Mouse (Mus musculus): ENCODE data around the gene Pabpc1l. TPM values are rescaled to one million over a fixed set of nuclear protein-coding genes. Genes with fewer than 3 reads are reported as not detected.
"Not testable (repeated sequence)": the region's sequence is repeated elsewhere in the genome, so short reads cannot be mapped to it uniquely, and the experiment has no call there.

The Pabpc1l gene
- polyA plus RNA-seq, 1 experiment from 2014 or later, result 2.4 TPM

DNA sequence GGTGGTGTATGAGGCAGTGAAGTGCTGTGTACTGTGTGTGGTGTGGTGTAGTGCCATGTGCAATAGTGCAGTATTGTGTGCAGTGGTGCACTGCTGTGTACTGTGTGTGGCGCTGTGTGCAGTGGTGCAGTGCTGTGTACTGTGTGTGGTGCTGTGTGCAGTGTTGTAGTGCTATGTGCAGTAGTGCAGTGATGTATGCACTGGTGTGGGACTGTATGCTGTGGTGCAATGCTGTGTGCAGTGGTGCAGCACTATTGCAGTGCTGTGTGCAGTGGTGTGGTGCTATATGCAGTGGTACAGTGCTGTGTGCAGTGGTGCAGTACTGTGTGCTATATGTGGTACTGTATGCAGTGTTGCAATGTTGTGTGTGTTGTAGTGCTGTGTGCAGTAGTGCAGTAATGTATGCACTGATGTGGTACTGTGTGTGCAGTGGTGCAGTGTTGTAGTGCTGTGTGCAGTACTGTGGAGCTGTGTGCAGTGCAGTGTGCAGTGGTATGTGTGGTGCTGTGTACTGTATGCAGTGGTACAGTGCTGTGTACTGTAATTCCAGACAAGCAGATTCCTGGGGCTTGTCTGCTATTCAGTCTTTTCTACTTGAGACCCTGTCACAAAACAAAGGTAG, 13.3 kb downstream of the Pabpc1l start:
- Histone ChIP-seq H3K27ac (no peak overlapping the region), H3K9me3 (replicated peaks) (no peaks in the 10 kb centered on the region), H3K27me3 (no peaks in the 10 kb centered on the region), H3K4me1 (peaks cover 5% of the 10 kb centered on the region; the same call in 1 of the 2 replicates), H3K4me3 (replicated peaks) (no peak overlapping the region), H3K9ac (no peak overlapping the region), H3K36me3 (no peaks in the 10 kb centered on the region), H3K4me2 (no peak overlapping the region)
- 88% methylated on average over 1 of the region's 1 CpGs for WGBS
- ATAC-seq (replicated peaks; ENCODE audit: low FRiP score), result 0 out of 2 replicates have a peak, but pooled peaks have one; percentile 44

GRCm38 (mm10) chr2:164040949-164041348, 15.7 kb downstream of the Pabpc1l start:
- Histone ChIP-seq H3K9ac (no peak overlapping the region), H3K4me3 (replicated peaks) (no peak overlapping the region), H3K27me3 (no peaks in the 10 kb centered on the region), H3K4me2 (no peak overlapping the region), H3K4me1 (peaks cover 5% of the 10 kb centered on the region; the same call in 1 of the 2 replicates), H3K27ac (no peak overlapping the region), H3K9me3 (replicated peaks) (no peaks in the 10 kb centered on the region), H3K36me3 (no peaks in the 10 kb centered on the region)
- 85% methylated on average over 6 of the region's 6 CpGs for WGBS
- ATAC-seq (replicated peaks; ENCODE audit: low FRiP score), result no peak

GRCm38 (mm10) chr2:164041523-164041922, 16.3 kb downstream of the Pabpc1l start:
- Histone ChIP-seq H3K27ac (no peak overlapping the region), H3K9ac (no peak overlapping the region), H3K36me3 (no peaks in the 10 kb centered on the region), H3K4me3 (replicated peaks) (no peak overlapping the region), H3K9me3 (replicated peaks) (no peaks in the 10 kb centered on the region), H3K4me2 (no peak overlapping the region), H3K27me3 (no peaks in the 10 kb centered on the region), H3K4me1 (peaks cover 4% of the 10 kb centered on the region; the same call in 1 of the 2 replicates)
- WGBS, result 81% methylated on average over 2 of the region's 2 CpGs
- no peak for ATAC-seq (replicated peaks; ENCODE audit: low FRiP score)

DNA sequence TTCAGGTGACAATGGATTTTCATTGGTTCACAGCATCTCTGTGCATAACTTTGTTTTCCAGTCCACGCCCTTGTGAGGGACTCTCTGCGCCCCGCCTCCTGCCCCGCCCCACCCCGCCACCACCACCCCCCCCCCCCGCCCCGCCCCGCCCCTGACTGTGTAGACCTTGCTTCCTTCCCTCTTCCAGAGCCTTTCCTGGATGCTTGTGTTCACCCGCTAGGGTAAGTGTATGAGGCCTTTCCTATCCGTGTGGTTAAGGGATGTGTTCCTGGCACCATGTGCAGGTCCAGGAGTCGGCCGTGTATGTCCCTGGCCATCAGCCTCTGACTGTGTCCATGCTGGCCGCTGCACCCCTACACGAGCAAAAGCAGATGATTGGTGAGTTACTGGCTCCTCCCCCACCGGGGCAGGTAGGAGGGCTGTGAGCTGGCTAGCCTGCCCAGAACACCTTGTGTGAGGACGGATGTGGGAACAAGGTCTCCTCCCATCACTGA, 22.0 kb downstream of the Pabpc1l start:
- peaks cover 9% of the 10 kb centered on the region; the same call in 1 of the 2 replicates for H3K4me1 ChIP-seq
- no peak overlapping the region for H3K9ac ChIP-seq
- H3K9me3 ChIP-seq (replicated peaks), result no peaks in the 10 kb centered on the region
- no peaks in the 10 kb centered on the region for H3K27me3 ChIP-seq
- H3K36me3 ChIP-seq, result peaks cover 18% of the 10 kb centered on the region
- ATAC-seq (replicated peaks; ENCODE audit: low FRiP score), result peak; percentile 84
- H3K27ac ChIP-seq, result 0 out of 2 replicates have a peak overlapping the region, but pooled peaks have one; percentile 37
- 2% methylated on average over 16 of the region's 16 CpGs for WGBS
- peak overlapping the region; percentile 39 for H3K4me3 ChIP-seq (replicated peaks)
- peak overlapping the region; percentile 62 for H3K4me2 ChIP-seq

DNA sequence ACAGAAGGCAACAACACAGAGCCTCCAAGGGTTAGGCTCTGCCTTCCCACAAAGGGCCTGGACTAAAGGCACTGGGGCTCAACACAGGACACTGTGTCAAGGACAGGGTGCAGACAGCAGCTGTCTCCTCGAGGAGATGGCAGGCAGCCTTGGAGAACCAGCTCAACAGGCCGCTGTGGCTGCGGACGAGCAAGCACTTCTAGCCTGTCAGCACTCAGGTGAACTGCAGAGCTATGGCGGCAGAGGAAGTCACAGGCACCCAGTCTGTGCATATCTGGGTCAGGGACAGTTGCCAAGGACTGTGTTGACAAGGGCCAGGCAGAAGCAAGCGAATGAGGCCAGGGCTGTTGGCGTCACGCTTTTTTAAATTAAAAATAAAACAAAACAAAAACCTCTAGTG, 28.5 kb downstream of the Pabpc1l start:
- Histone ChIP-seq H3K4me3 (replicated peaks) (no peak overlapping the region), H3K27me3 (no peaks in the 10 kb centered on the region), H3K4me2 (no peak overlapping the region), H3K27ac (no peak overlapping the region), H3K9ac (no peak overlapping the region), H3K9me3 (replicated peaks) (no peaks in the 10 kb centered on the region), H3K4me1 (no peaks in the 10 kb centered on the region), H3K36me3 (peaks cover 78% of the 10 kb centered on the region)
- WGBS, result 89% methylated on average over 8 of the region's 8 CpGs
- ATAC-seq (replicated peaks; ENCODE audit: low FRiP score), result no peak

DNA sequence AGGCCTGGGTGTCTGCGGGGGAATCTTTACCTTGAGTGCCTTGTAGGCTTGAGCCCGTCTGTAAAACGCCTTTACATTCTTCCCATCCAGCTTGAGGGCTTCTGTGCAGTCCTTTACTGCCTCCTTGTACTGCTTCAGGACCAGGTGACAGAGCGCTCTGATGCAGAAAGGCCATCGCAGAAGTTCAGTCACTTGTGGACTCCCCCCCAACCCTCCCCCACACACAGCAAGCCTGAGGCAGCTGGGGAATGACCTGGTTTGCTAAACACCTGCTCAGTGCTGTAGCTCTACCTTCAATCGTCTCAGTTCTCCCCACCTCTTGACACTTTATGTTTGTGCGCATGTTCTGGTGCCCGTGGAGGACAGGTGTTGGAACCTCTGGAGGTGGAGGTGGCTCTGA, 29.4 kb downstream of the Pabpc1l start:
- H3K27me3 ChIP-seq, result no peaks in the 10 kb centered on the region
- H3K9me3 ChIP-seq (replicated peaks), result no peaks in the 10 kb centered on the region
- 82% methylated on average over 8 of the region's 8 CpGs for WGBS
- peaks cover 87% of the 10 kb centered on the region for H3K36me3 ChIP-seq
- no peak overlapping the region for H3K4me2 ChIP-seq
- no peak overlapping the region for H3K27ac ChIP-seq
- H3K4me1 ChIP-seq, result peaks cover 4% of the 10 kb centered on the region; the same call in 1 of the 2 replicates
- ATAC-seq (replicated peaks; ENCODE audit: low FRiP score), result no peak
- no peak overlapping the region for H3K9ac ChIP-seq
- no peak overlapping the region for H3K4me3 ChIP-seq (replicated peaks)

GRCm38 (mm10) chr2:164059634-164060235, 34.5 kb downstream of the Pabpc1l start:
- H3K27ac ChIP-seq, result peak overlapping the region; percentile 71; the same call in 1 of the 2 replicates
- H3K36me3 ChIP-seq, result peaks cover 93% of the 10 kb centered on the region
- no peaks in the 10 kb centered on the region for H3K9me3 ChIP-seq (replicated peaks)
- peak; percentile 78 for ATAC-seq (replicated peaks; ENCODE audit: low FRiP score)
- 72% methylated on average over 8 of the region's 8 CpGs for WGBS
- peaks cover 10% of the 10 kb centered on the region; the same call in 1 of the 2 replicates for H3K4me1 ChIP-seq
- H3K4me2 ChIP-seq, result no peak overlapping the region
- H3K9ac ChIP-seq, result no peak overlapping the region
- no peaks in the 10 kb centered on the region for H3K27me3 ChIP-seq
- H3K4me3 ChIP-seq (replicated peaks), result no peak overlapping the region

DNA sequence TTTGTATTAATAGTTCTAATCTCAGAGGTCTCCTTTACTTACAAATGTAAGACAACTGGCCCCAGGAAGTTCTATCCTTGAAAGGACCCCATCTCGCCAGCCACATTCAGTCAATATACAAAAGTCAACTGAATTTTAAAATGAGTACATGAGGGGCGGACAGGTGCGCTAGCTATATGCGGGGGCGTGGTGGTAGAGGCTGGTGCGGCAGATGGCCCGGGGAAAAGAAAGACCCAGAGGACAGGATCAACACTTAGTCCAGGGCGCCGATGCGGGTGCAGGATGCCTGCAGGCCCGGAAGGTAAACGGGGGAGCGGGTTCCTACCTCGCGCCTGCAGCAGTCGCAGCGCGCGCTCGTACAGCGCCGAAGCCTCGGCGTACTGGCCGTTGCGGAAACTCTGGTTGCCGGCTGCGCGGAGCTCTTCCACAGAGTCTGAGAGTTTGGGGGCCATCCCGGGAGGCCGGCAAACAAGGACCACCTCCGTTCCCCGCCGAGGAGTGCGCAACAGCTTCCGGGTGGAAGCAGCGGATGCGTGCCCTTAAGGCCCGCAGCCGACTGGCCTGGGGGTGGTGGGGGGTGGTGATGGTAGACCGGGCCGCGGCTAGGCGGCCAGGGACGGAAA, 45.0 kb downstream of the Pabpc1l start, which contains the start of gene Stk4:
TSS of gene Stk4 (plus strand) at position 181 of the 623 bp plus-strand sequence.
- Histone ChIP-seq H3K36me3 (peaks cover 16% of the 10 kb centered on the region), H3K4me3 (replicated peaks) (peak within 1 kb of the TSS; percentile 95), H3K27me3 (no peaks in the 10 kb centered on the region), H3K9ac (peak within 1 kb of the TSS; percentile 82), H3K27ac (peak within 1 kb of the TSS; percentile 90), H3K4me1 (peaks cover 45% of the 10 kb centered on the region), H3K4me2 (peak within 1 kb of the TSS; percentile 91), H3K9me3 (replicated peaks) (no peaks in the 10 kb centered on the region)
- 1% methylated on average over 45 of the region's 45 CpGs for WGBS
- peak; percentile 23 for ATAC-seq (replicated peaks; ENCODE audit: low FRiP score)

GRCm38 (mm10) chr2:164070765-164071436, 45.7 kb downstream of the Pabpc1l start, which contains the start of gene Tomm34:
Gene Tomm34 (minus strand): TSS chr2:164071169.
- Histone ChIP-seq H3K4me1 (peaks cover 49% of the 10 kb centered on the region), H3K27ac (peak within 1 kb of the TSS; percentile 90), H3K27me3 (no peaks in the 10 kb centered on the region), H3K9me3 (replicated peaks) (no peaks in the 10 kb centered on the region), H3K36me3 (peaks cover 9% of the 10 kb centered on the region), H3K9ac (peak within 1 kb of the TSS; percentile 82), H3K4me2 (peak within 1 kb of the TSS; percentile 91), H3K4me3 (replicated peaks) (peak within 1 kb of the TSS; percentile 95)
- WGBS, result 1% methylated on average over 55 of the region's 55 CpGs
- peak; percentile 97 for ATAC-seq (replicated peaks; ENCODE audit: low FRiP score)

- not testable (repeated sequence) for H3K9me3 ChIP-seq (replicated peaks); H3K27me3 ChIP-seq; H3K9ac ChIP-seq; H3K36me3 ChIP-seq
- Histone ChIP-seq H3K4me2 (peak overlapping the region; percentile 91), H3K27ac (peak overlapping the region; percentile 90), H3K4me1 (peaks cover 54% of the 10 kb centered on the region), H3K4me3 (replicated peaks) (peak overlapping the region; percentile 95)
- 72% methylated on average over 11 of the region's 11 CpGs for WGBS
- peak; percentile 1; the same call in 1 of the 2 replicates for ATAC-seq (replicated peaks; ENCODE audit: low FRiP score)
Measured at GRCm38 (mm10) chr2:164071437-164071820, 46.2 kb downstream of the Pabpc1l start.

DNA sequence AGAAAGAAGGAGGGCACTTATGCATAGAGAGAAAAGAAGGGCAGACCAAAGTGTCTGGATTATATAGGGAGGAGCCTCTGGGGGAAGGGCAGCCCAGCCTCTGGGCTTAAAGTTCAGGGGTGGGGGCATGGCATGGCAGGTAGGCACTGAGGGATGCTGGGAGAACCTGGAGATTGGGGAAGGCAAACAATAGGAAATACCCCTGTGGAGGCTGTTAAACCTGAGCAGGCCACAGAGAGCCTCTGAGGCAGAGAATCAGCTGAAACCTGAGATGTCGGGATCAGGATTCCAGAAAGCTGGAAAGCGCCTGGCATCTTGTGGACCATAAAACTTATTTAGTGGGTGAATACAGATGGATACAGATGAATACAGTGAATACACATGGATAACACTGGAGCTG, 46.9 kb downstream of the Pabpc1l start:
- no peak overlapping the region for H3K9ac ChIP-seq
- H3K36me3 ChIP-seq, result no peaks in the 10 kb centered on the region; the same call in 1 of the 2 replicates
- H3K27me3 ChIP-seq, result no peaks in the 10 kb centered on the region
- no peak for ATAC-seq (replicated peaks; ENCODE audit: low FRiP score)
- no peak overlapping the region for H3K4me3 ChIP-seq (replicated peaks)
- H3K9me3 ChIP-seq (replicated peaks), result no peaks in the 10 kb centered on the region
- peaks cover 54% of the 10 kb centered on the region for H3K4me1 ChIP-seq
- peak overlapping the region; percentile 90 for H3K27ac ChIP-seq
- H3K4me2 ChIP-seq, result no peak overlapping the region
- WGBS, result 42% methylated on average over 2 of the region's 2 CpGs
